Mouse (Mus musculus) MEL (cell line): ENCODE measurements around the gene Ambra1. TPM values are rescaled to one million over a fixed set of nuclear protein-coding genes. Genes with fewer than 3 reads are reported as not detected.

Experiments
- DNase-seq: peaks from one replicate; pipeline ENCODE4 v3.0.0; 2011; ENCODE audit warnings: low read depth, low spot score
- H3K27ac ChIP-seq: 2 replicates; pipeline ENCODE4 v1.5.1; 2012; ENCODE audit warnings: low read depth, mild to moderate bottlenecking, control low read depth, low read length, moderate library complexity; ENCODE audit not compliant: control insufficient read depth
- H3K27me3 ChIP-seq, 2 experiments: fragments of 150-350 bp in 1 of 2; sonication (generic) in 1 of 2; 2 replicates each; pipeline ENCODE4 v1.6.1; 2012; ENCODE audit warnings: low read length in 2 of 2, mild to moderate bottlenecking in 2 of 2, improper control_type of control experiment in 1 of 2, moderate library complexity in 1 of 2; ENCODE audit not compliant: insufficient read depth in 2 of 2, control insufficient read depth in 1 of 2
- H3K36me3 ChIP-seq, 2 experiments: 2 replicates each; pipeline ENCODE4 v1.6.1; 2012 to 2014; ENCODE audit warnings: low read length in 2 of 2, improper control_type of control experiment in 1 of 2, inconsistent platforms in 1 of 2, mild to moderate bottlenecking in 1 of 2; ENCODE audit not compliant: insufficient read depth in 2 of 2, control insufficient read depth in 1 of 2
- H3K4me1 ChIP-seq, 2 experiments: fragments of 150-350 bp in 1 of 2; sonication (generic) in 1 of 2; 2 replicates each; pipeline ENCODE4 v1.6.1; 2012; ENCODE audit warnings: low read length in 2 of 2, improper control_type of control experiment in 1 of 2, mild to moderate bottlenecking in 1 of 2; ENCODE audit not compliant: insufficient read depth in 2 of 2, control insufficient read depth in 1 of 2
- H3K4me3 ChIP-seq, 2 experiments: fragments of 150-350 bp in 1 of 2; sonication (generic) in 1 of 2; 2 replicates each; pipeline ENCODE4 v1.5.1; 2012; ENCODE audit warnings: low read depth in 2 of 2, low read length in 2 of 2, mild to moderate bottlenecking in 2 of 2, moderate library complexity in 2 of 2, control low read depth in 1 of 2, improper control_type of control experiment in 1 of 2; ENCODE audit not compliant: control insufficient read depth in 1 of 2, insufficient read depth in 1 of 2
- H3K79me2 ChIP-seq: 2 replicates; pipeline ENCODE4 v1.6.1; 2012; ENCODE audit warnings: mild to moderate bottlenecking, low read length, moderate library complexity; ENCODE audit not compliant: control insufficient read depth, poor library complexity, insufficient read depth
- H3K9ac ChIP-seq: 2 replicates; pipeline ENCODE4 v1.6.1; 2012; ENCODE audit warnings: low read depth, mild to moderate bottlenecking, control low read depth, low read length, moderate library complexity; ENCODE audit not compliant: control insufficient read depth, poor library complexity, severe bottlenecking
- H3K9me3 ChIP-seq: fragments of 150-350 bp; sonication (generic); replicated peaks from 2 replicates; pipeline ENCODE4 v1.6.1; 2012; ENCODE audit warnings: mild to moderate bottlenecking, low read length, improper control_type of control experiment, moderate library complexity; ENCODE audit not compliant: insufficient read depth
- CHD2 ChIP-seq: IDR thresholded peaks from 2 replicates; pipeline ENCODE4 v1.6.1; 2011; ENCODE audit warnings: low read length, improper control_type of control experiment
- ELF1 ChIP-seq: IDR thresholded peaks from 2 replicates; pipeline ENCODE4 v1.6.1; 2014; ENCODE audit warnings: low read depth, mild to moderate bottlenecking, inconsistent platforms, low read length, improper control_type of control experiment, moderate library complexity
- JUND ChIP-seq: IDR thresholded peaks from 2 replicates; pipeline ENCODE4 v1.6.1; 2011; ENCODE audit warnings: low read depth, mild to moderate bottlenecking, improper control_type of control experiment, low read length
- KAT2A ChIP-seq: conservative IDR thresholded peaks from 2 replicates; pipeline ENCODE4 v1.6.1; 2012; ENCODE audit warnings: low read depth, low read length, improper control_type of control experiment, inconsistent platforms
- MAZ ChIP-seq: IDR thresholded peaks from 2 replicates; pipeline ENCODE4 v1.6.1; 2012; ENCODE audit warnings: low read depth, mild to moderate bottlenecking, inconsistent platforms, low read length, improper control_type of control experiment
- MYC ChIP-seq: IDR thresholded peaks from 2 replicates; pipeline ENCODE4 v1.6.1; 2011; ENCODE audit warnings: low read depth, mild to moderate bottlenecking, low read length, improper control_type of control experiment, moderate library complexity
- NRF1 ChIP-seq: IDR thresholded peaks from 2 replicates; pipeline ENCODE4 v1.6.1; 2014; ENCODE audit warnings: low read depth, mild to moderate bottlenecking, inconsistent platforms, low read length, improper control_type of control experiment, moderate library complexity; ENCODE audit not compliant: poor library complexity, insufficient read depth, severe bottlenecking
- POLR2A ChIP-seq, 2 experiments: IDR thresholded peaks; 2 replicates each; pipeline ENCODE4 v1.6.1; 2011 to 2012; ENCODE audit warnings: low read length in 2 of 2, mild to moderate bottlenecking in 2 of 2, control low read depth in 1 of 2, improper control_type of control experiment in 1 of 2, low read depth in 1 of 2, moderate library complexity in 1 of 2; ENCODE audit not compliant: control insufficient read depth in 1 of 2, insufficient read depth in 1 of 2, poor library complexity in 1 of 2
- RAD21 ChIP-seq: IDR thresholded peaks from 2 replicates; pipeline ENCODE4 v1.6.1; 2011; ENCODE audit warnings: mild to moderate bottlenecking, low read depth, low read length, improper control_type of control experiment
- SIN3A ChIP-seq: IDR thresholded peaks from 2 replicates; pipeline ENCODE4 v1.6.1; 2012; ENCODE audit warnings: low read length, improper control_type of control experiment, inconsistent platforms
- SMC3 ChIP-seq: IDR thresholded peaks from 2 replicates; pipeline ENCODE4 v1.6.1; 2011; ENCODE audit warnings: low read depth, low read length, improper control_type of control experiment
- USF1 ChIP-seq: IDR thresholded peaks from 2 replicates; pipeline ENCODE4 v1.6.1; 2014; ENCODE audit warnings: low read depth, mild to moderate bottlenecking, inconsistent platforms, low read length, improper control_type of control experiment, moderate library complexity
- ZC3H11A ChIP-seq: IDR thresholded peaks from 2 replicates; pipeline ENCODE4 v1.6.1; 2012; ENCODE audit warnings: low read depth, mild to moderate bottlenecking, inconsistent platforms, low read length, improper control_type of control experiment
- ZNF384 ChIP-seq: IDR thresholded peaks from 2 replicates; pipeline ENCODE4 v1.6.1; 2012; ENCODE audit warnings: low read depth, mild to moderate bottlenecking, inconsistent platforms, low read length, improper control_type of control experiment
- polyA plus RNA-seq, 2 experiments: library from polyadenylated mRNA; stranded (reverse) in 1 of 2; unstranded in 1 of 2; fragments of >175 nt in 1 of 2; fragments of >200 nt in 1 of 2; gene quantifications; 2 replicates each; pipeline versions ENCODE4 v1.2.1 to v1.2.4; 2012; ENCODE audit warnings: low replicate concordance in 2 of 2, low read depth in 1 of 2; ENCODE audit not compliant: insufficient read length in 2 of 2, insufficient read depth in 1 of 2, missing spikeins in 1 of 2
- total RNA-seq: library from RNA; depleted of rRNA; stranded (reverse); fragments of 300-350 nt; gene quantifications from 2 replicates; pipeline ENCODE4 v1.2.3, GENCODE M21; 2012

Ambra1 gene
- total and polyA plus RNA-seq, 3 experiments = 14.6 to 24.7 TPM; not detected in 1

DNA sequence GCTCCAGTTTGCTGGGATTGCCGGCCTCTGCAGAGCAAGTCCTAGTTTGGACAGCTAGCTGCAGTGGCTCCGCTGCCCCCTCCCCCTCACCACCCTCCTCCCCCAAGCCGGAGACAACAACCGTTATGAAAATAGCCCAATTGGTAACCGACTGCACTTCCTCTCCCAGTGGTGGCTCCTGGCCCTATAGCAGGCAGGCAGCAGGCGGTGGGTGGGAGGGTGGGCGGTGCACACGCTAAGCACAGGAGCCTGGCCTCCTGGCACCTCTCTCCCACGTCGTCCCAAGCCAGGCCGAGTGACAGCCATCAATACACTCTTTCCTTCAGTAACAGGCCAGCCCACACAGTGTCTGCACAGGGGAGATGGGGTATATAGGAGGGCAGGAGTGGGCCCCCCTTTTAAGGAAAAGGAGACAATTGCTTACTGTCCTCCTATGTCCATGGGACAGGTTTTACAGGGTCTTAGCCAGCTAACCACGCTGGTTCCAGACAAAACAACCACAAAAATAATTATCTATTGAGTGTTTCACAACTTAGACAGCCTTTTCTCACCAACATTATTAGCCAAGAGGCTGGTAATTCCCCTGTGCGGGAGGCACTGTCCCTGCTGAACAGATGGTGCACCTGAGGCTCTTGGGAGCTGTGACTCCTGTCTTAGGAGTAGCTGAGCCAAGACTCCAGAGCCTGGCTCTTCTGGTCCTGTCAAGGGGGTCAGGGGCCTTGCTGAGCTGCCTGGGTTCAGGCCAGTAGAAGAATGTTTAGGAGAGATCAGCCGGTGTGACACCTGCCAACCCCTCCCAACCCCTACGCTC, 220.5 kb downstream of the Ambra1 start (continued):
- TF ChIP-seq POLR2A (IDR thresholded peaks at IDR 0.05; ENCODE audit: control insufficient read depth in 1 of 2, insufficient read depth in 1 of 2, low read depth in 1 of 2, low read length in 2 of 2, poor library complexity in 1 of 2) (peak in 1 of 2 experiments; percentile 68; a peak in 2 of 4 replicates), ELF1 (no peak)
- TF ChIP-seq, all 39 proteins: peak for 12

DNA sequence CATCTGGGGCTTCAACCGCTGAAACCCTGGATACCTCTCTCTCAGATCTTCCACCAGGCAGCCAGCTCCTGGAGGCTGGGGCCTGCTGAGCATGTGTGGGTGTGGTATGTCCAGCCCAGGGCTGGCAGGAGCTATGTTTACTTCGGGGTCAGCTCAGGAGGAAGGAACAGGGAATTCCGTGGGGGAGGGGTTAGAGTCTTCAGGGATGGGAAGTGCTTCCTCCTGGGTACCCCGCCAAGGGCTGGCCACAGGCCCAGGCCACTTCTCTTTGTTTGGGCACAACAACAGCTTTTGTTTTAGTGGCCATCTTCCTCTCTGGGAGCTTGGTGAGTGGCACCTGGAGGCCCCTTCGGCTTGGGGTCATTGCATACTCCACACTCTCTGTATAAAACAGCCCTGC, 223.9 kb downstream of the Ambra1 start:
- Histone ChIP-seq H3K9ac (no peak overlapping the region), H3K4me3 (no peak overlapping the region), H3K36me3 (peaks cover 0 to 38% of the 10 kb centered on the region in 2 experiments; a peak in 3 of 4 replicates), H3K79me2 (peaks cover 35% of the 10 kb centered on the region), H3K9me3 (no peaks in the 10 kb centered on the region), H3K27ac (no peak overlapping the region), H3K4me1 (peaks cover 16 to 54% of the 10 kb centered on the region in 2 experiments), H3K27me3 (no peaks in the 10 kb centered on the region)
- no peak for TF ChIP-seq KAT2A
- no peak for TF ChIP-seq RAD21
- no peak for TF ChIP-seq SMC3
- no peak for TF ChIP-seq ELF1
- TF ChIP-seq NRF1 = no peak
- TF ChIP-seq CHD2 = no peak
- no peak for TF ChIP-seq MAZ
- no peak for TF ChIP-seq SIN3A
- no peak for TF ChIP-seq USF1
- TF ChIP-seq MYC = no peak
- no peak for DNase-seq

DNA sequence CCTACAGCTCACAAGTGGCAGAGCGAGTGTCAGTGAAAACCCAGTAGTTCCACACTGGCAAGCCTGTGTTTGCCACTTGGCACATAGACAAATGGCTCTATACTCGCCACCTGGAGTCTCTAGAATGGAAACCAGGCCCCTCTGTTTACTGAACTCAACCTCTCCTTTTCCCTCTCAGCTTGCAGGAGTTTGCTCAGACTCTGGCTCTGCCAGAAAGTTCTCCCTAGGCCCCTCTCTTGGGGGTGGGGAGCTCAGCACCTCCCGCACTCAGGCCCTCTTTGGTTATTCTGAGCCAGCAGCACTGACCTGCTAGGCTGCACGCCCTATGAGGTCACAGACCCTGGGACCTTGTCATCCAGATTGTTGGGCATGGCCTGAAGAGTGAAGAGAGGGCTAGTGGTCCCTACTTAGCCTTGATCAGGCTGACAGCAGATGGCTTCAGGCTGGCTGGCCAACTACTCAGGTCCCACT, 225.2 kb downstream of the Ambra1 start:
- Histone ChIP-seq H3K36me3 (peaks cover 0 to 34% of the 10 kb centered on the region in 2 experiments; a peak in 3 of 4 replicates), H3K79me2 (peaks cover 32% of the 10 kb centered on the region), H3K27ac (peak overlapping the region; percentile 65), H3K9ac (no peak overlapping the region), H3K4me3 (no peak overlapping the region), H3K4me1 (peaks cover 16 to 46% of the 10 kb centered on the region in 2 experiments), H3K27me3 (no peaks in the 10 kb centered on the region), H3K9me3 (no peaks in the 10 kb centered on the region)
- TF ChIP-seq ZNF384 (no peak), JUND (no peak), ZC3H11A (no peak)
- DNase-seq = no peak
